Mouse (Mus musculus): ENCODE measurements around the gene Kmt5a.
A peak's percentile ranks its signal among the peaks of the same experiment; 100 is the strongest.
"Not testable (repeated sequence)": the region's sequence is repeated elsewhere in the genome, so short reads cannot be mapped to it uniquely, and the experiment has no call there.

Gene Kmt5a

DNA sequence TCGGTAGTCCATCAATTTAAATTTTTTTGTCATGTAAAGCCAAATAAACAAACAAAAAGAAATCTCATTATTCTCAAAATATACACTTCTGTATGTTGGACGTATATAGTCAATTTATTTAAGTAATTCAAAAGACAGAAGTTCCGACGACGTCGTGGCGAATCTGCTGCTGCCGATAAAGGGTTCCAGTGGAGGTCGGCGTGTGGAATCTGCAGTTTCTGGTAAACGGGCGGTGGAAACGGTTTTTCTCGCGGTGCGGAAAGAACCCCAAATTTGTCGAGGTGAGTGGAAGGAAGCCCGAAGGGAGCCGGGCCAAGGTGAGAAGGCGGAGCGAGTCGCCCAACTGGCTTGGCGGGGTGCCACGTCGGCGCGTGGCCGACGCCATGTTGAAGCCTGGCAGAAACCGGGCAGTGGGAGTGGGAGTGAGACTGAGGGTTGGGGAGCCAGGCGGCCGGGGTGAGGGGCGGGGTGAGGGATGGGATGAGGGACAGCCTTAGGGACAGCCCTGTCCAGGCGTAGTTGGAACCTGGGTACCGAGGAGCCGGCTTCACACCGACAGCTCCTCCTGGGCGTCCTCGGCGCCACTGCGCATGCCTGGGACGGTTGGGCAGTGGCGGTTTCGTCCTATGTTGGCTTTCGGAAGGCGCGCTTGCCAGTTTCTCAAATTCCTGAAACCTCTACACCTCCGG lies 43.4 kb downstream of the Kmt5a start, which contains the start of gene Snrnp35:
Snrnp35 (plus strand) TSS at position 169 of the 689 bp plus-strand sequence.
- DNase-seq (ENCODE audit: low spot score in 2 of 2), result peak; percentile 89 to 92

DNA sequence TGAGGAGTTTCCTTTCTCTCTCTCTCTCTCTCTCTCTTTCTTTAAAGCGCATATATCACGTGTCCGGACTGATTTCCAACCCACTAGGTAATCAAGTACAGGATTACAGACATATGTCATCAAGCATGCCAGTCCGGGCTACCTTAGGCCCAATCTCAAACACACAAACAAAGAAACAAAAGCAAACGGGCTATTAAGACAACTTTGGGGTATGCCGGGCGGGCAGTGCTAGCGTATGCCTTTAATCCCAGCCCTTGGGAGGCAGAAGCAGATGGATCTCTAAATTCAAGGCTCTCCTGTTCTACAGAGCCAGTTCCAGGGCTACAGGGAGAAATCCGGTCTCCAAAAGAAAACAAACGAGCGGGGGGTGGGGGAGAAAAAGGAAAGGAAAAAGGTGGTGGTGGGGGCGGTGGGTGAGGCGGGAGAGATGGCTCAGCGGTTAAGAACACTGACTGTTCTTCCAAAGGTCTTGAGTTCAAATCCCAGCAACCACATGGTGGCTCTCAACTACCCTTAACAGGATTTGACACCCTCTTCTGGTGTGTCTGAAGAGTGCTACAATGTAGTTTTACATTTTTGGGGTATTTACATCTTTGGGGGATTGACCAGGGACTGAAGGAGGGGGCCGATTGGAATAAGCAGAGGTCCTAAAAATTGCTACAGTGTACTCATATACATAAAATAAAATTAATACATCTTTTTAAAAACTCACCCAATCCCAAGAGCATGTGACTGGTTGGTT lies 44.1 kb downstream of the Kmt5a start:
- no peak for DNase-seq (ENCODE audit: low spot score in 2 of 2)

DNA sequence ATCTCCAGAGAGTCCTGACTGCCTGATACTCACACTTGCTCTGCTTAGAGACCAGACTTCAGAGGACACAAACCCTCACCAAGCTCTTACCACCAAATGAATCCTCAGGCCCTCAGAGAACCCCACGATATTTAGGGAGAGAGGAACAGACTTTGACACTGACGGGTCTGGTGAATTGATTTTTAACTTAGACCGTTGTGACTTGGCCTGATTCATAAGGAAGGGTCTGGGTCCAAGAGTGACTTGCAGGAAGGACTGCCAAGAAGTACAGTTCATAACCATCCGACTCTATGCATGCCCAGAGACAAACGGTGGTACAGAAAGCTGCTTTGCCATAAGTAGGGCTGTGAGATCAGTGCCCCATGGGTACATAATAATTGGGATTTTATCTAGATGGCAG lies 45.9 kb downstream of the Kmt5a start:
- no peak for DNase-seq (ENCODE audit: low spot score in 2 of 2)

DNA sequence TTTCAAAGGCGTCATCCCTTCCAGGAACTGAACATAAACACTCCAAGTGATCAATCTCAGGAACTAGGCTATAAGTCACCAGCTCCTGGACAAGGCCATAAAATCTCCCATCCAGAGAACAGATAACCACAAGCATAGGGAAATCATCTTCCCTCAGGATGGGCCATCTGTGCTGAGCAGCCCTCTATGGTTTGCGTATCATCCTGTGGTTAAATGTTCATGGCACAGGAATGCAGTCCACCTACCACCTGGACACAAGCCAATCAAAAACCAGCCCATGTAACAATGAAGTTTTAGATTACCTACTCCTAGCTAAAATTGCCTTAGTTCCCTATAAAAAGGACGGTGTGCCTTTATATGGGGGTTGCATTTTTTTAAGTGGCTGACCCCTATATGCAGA lies 49.2 kb downstream of the Kmt5a start:
- no peak for DNase-seq (ENCODE audit: low spot score in 2 of 2)

DNA sequence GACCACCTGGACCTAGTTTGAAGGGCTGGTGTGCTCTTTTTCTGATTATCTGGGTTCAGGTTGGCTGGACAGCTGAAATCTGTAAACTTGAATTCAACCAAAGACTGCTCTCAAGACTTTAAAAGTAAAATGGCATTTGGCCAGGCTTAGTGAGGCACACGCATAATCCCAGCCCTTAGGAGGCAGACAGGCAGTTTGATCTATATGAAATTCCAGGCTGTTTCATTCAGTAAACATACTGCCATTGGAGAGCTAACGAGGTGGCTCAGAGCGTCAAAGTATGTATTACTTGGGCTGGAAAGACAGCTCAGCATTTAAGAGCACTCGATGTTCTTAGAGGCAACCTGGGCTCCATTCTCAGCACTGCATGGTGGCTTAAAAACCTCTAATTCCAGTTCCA lies 52.0 kb downstream of the Kmt5a start:
- no peak for DNase-seq (ENCODE audit: low spot score in 2 of 2)

DNA sequence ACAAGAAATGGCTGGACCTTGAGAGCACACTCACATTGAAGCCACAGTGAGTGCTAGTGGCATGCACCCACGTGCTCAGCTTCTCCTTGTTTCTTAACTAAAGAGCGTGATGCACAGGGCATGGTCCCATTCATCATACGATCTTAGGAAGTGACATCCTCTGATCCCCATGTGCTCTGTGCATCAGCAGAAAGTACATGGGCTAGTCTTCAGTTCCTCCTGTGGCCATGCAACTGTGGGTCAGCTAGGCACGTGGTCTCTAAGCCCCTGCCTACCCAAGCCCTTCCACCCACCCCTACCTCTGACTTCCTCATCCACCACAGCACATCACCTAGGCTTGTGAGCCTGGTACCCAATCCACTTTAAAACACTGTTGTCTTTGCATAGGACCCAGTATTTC lies 52.9 kb downstream of the Kmt5a start:
- DNase-seq (ENCODE audit: low spot score in 2 of 2), result no peak

DNA sequence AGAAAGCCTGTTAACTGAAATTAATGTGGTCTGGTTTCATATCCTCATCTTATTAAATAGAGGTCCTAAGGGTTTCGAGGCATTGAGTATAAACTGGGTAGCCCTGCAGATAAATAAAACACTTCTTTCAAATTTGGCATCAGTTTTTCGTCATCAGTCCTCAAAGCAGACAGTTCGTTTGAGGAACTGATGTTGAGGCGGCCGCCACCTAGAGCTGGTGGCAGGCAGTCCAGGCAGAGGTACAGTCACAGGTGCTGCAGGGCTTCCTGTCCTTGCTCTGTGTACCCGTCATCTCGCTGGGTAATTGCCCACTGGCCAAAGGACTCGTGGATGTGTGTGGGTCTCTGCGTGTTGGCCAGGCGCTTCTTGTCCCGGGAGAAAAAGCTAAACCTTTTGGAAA lies 53.7 kb downstream of the Kmt5a start:
- DNase-seq (ENCODE audit: low spot score in 2 of 2), result no peak

DNA sequence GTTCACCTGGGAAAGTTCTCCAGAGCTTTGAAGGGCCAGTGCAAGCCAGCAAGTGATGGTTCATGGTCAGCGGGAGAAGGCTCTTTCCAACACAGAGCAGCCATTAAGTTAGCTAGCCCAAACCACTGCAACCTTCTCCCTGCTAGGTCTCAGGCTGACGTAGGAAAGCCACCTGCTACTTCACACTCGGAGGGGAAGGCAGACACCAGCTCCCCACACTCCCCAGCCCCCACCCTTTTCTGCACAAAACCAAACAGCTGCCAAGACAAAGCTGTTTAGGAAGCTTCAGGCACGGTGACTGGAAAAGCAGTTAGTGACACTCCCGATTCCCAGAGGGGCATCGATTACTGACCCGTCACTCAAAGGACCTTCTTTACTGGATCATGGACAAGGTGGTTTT lies 55.8 kb downstream of the Kmt5a start:
- DNase-seq (ENCODE audit: low spot score in 2 of 2), result no peak

DNA sequence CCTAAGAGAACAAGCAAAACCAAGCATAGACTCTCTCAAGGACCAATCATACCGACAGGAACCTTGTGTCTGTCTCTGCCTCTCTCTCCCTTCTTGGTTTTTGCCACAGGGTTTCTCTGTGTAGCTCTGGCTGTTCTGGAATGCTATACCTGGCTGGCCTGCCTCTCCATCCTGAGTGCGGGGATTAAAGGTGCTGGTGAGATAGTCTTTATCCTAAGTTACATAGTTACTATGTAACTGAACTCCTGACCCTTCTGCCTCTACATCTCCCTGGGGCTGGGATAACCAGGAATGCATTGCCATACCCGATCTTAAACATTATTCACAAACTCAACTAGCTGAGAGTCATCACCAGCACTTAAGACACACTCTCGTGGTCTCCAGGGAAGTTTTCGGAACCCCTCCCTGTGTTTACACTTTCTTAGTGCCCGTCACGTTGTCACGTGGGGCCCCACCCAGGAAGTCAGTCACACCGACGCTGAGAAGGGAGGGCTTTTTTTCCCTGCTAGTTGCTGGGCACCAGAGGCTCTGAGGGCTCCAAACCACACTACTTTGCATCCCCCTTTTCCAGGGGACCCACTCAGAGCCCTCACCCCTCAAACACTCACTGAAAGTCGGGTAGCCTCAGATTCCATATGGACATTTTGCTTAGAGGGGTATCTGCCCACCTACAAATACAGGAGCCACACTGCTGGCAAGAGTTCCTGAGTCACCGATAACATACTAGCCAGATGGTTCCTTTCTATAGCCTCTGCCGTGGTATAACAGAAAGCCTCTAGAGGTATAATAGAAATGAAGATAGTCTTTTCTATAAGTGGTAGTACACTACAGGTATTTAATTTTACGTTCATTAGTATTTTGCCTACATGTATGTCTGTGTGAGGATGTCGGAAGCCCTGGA lies 57.1 kb downstream of the Kmt5a start:
- no peak for DNase-seq (ENCODE audit: low spot score in 2 of 2)

DNA sequence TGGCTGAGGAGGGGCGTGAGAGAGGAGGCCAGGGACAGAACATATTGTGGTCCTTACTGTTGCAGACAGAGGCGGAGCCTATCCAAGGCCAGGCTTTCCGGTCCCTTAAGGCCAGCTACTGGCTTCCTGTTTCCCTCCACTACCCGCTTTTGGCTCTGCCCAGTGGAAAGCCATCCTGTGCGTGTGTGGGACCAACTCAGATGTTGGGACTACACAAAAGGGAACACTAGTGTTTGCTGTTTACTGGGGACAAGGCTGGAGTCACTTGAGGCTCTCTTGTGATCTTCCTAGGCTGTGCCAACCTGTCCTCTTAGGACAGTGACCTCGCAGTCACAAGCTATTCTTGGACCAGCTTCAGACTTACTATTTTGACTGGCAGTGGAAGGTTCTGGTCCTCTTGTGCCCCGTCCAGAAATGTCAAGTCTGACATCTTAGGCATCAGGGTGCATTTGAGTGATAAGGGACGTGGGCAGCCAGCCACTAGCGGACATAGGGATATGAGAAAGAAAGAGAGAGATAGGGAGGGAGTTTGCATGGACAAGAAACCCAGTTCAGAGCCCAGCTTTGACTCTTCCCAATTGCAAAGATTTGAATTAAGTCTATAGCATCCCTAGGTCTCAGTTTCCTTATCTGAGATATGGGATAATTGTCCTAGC lies 58.6 kb downstream of the Kmt5a start:
- no peak for DNase-seq (ENCODE audit: low spot score in 2 of 2)

DNA sequence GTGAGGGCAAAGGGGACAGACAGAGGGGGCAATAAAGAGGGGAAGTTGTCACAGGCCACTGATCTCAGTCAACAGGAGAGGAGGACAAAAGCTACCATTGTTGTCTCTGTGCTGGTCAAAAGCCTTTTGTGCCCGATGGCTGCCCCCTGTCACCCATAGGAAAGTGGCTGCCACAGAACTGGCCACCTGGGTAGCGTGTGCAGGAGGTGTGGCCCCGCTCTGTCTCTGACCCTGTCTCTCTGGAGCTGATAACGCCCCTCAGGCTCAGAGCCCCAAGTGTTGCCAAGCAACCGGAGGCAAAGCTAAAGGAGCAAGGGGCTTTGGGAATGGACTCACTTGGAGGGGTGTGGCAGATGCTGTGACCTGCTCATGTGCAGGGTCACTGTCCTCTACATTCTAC lies 59.3 kb downstream of the Kmt5a start:
- no peak for DNase-seq (ENCODE audit: low spot score in 2 of 2)

DNA sequence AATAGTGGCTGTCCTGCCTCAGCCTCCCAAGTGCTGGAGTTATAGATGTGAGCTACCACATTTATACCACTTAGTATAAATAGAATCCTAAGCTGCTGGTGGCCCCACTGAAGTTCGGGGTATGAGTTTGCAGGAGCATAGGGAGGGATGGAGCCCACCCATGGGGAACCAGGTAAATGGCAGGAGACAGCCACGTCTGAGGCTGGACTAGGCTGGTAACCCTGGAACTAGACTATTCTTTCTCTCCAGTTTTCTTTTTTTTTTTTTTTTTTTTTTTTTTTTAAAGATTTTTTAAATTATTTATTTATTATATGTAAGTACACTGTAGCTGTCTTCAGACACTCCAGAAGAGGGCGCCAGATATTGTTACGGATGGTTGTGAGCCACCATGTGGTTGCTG lies 60.3 kb downstream of the Kmt5a start:
- not testable (repeated sequence) for DNase-seq (ENCODE audit: low spot score in 2 of 2)

DNA sequence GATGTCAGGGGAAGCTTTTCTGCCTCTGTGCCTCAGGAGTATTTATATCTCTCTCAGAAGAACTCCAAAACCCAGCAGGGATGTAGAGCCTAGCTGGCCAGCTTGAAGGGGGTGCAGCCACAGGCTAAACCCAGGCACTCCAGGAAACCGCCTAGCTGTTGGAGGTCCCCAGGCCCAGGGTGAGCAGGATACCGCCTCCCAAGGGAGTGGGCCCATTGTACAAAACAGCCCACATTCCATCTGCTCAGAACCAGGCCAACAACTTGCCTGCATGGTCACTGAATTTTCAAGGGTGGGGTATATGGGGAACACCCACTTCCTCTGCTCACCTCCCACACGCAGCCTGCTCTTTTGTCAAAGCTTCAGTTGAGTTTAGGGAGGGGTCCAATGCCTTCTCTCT lies 60.8 kb downstream of the Kmt5a start:
- DNase-seq (ENCODE audit: low spot score in 2 of 2), result no peak

DNA sequence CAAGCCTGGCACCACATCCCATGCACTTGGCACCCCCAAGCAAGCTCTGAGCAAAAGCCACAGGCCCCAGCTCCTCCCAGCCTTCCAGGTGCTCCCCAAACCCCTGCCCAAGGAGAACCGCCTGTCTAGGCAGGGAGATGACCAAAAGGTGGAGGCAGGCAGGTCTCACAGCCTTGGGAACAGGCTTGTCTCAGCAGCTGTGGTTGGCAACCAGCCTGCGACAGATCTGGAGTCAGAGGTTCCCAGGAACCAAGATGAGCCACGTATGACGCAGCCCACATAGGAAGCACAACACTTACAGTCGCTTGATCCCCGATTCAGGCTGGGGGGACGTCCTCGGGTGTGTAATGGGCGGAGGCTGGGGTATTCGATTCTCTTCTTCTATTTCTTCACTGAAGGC lies 61.8 kb downstream of the Kmt5a start:
- DNase-seq (ENCODE audit: low spot score in 2 of 2), result no peak

DNA sequence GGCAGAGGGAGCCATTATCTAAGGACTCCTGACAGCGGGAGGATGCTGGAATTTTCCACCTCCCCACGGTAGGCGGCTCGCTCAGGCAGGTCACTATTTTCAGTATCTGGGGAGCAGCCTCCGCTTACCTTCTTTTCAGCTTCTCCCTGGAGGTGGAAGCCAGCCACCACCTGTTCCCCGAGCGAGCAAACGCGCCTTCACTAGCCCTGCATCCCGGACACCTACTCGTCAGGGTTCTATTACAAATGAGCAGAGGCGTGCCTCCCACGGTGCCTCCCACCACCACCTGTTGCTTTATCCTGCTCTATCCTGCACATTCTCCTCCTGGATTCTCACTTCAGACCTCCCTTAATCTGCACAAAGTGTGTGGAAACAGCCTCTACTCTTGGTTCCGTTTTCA lies 64.0 kb downstream of the Kmt5a start:
- DNase-seq (ENCODE audit: low spot score in 2 of 2), result no peak

DNA sequence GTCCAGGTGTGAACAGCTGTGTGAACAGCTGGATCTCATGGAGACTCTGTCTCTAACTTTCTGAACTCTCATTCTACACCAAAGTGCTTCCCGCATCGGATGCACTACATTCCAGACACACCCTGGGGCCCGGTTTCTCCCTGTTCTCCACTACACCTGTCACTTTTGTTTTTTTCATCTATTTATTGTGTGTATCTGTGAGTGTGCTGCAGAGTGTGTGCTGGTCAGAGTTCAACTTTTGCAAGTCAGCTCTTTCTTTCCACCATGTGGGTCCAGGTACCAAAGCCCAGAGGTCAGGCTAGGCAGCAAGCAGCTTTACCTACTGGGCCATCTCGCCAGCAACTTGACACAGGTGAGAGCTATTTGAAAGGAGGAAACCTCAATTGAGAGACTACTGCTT lies 65.5 kb downstream of the Kmt5a start:
- no peak for DNase-seq (ENCODE audit: low spot score in 2 of 2)

DNA sequence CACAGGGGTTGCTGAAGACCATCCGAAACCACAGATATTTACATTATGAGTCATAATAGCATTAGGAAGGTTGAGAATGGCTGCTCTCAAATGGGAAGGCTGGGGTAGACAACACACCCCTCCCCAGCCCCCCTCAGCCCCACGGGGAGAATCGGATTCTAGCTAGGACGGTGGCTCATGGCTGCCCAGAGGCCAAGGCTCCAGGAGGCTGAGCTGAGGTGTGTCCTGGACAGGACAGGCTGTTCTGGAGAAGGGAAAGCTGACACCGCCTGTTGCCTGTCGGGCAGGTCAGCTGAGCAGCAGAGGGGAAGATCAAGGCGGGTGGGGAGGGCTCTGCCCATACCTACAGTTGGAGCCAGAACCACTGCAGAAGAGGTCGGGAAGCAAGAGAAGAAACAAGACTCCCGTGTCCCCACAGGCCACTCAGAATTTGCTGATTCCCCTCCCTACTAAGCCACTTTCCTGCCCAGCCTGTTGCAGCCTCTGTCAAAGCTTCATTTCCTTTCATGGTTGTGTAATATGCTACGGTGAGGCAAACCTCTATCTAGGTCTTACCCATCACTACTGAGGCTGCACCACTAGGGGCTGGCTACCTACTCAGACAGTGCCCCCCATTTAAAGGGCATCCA lies 67.1 kb downstream of the Kmt5a start:
- DNase-seq (ENCODE audit: low spot score in 2 of 2), result no peak

DNA sequence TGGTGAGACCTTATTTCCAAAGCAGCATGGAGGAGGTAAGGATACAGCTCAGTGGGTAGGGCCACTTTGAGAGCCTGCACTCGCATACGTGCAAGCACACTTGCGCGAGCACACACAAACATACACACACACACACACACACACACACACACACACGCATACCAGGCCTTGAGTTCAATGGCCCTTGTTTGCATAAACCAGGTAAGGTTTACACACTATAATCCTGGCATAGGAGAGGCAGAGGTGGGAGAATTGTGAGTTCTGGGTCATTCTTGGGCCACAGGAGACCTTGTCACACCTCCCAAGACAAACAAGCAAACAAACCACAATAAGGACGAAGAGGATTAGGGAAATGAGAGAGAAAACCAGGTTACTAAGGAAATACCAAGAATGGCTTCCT lies 69.5 kb downstream of the Kmt5a start:
- DNase-seq (ENCODE audit: low spot score in 2 of 2), result no peak

DNA sequence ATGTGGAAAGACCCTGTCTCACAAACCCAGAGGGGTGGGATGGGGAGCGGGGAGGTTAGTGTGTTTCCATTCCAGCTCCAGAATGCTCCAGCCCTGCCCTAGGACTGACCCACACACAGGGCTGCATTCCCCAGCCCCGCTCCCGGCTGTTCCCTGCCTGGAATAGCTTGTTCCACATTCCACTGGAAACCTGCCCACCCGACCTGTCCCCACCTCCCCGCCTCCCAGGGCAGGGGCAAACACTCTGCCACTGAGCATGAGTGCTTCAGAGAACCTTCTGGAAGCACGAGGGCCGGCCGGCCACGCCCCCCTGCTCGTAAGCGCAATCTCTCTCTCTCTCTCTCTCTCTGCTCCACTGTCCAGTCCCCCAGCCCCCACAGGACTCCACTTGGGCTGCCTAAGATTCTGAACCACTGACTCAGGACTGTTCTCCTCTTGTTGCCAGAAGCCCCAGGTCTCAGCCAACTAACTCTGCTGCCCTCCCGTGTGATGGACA lies 70.1 kb downstream of the Kmt5a start:
- no peak for DNase-seq (ENCODE audit: low spot score in 2 of 2)

DNA sequence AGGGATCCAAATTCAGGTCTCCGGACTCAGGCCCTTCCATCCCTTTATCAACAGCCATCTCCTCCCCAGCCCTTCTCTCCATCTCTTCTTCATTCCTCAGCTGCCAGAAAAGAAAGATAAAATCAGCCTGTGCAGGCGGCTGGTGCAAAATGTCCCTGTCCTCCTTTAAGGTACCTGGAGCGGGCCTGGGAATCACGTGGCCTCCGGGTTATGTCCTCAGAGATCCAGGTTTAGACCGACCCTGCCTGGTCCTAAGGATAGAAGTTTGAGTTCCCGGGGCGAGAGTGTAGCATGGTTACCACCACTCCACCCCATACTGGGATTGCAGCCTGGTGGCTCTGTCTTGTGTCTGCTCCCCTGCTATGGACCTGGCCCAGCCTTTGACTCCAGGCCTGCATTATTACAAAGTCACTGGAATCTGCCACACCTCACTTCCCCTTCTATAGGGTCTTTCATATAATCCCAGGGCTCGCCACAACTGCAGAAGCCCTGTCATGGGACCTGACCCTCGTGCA lies 70.9 kb downstream of the Kmt5a start:
- DNase-seq (ENCODE audit: low spot score in 2 of 2), result no peak

Measured in urinary bladder, adult 18-20 months (tissue).